Mouse (Mus musculus) urinary bladder, postnatal 36 days (tissue): ENCODE data around the gene B4galt5.

Experiments used
- DNase-seq, 2 experiments: peaks; one replicate each; pipeline ENCODE4 v3.0.0; 2022; ENCODE audit warnings: low spot score in 2 of 2, mixed read lengths in 1 of 2

The B4galt5 gene

GRCm38 (mm10) chr2:167304651-167305381 lies 44.2 kb downstream of the B4galt5 start:
- DNase-seq, result no peak

- DNase-seq, result peak in 1 of 2 experiments; percentile 0
Observed at GRCm38 (mm10) chr2:167303806-167304205, 45.2 kb downstream of the B4galt5 start.

DNA sequence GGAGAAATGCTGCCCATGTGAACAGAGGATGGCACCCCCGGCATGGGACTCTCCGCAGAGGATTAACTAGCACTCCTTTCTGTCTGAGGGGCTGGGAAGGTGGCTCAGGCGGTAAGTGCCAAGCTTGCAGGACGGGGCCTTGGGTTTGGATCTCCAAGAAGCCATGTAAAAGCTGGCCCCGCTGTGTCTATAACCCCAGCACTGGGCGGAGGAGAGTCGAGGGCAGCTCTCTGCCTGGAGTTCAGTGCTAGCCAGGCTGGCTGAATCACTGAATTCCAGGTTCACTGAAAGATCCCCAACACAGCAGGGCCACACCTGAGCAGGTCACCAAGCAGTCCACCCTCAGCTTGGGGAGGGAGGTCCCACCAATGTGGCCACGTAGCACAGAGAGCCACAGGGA lies 45.8 kb downstream of the B4galt5 start:
- no peak for DNase-seq

- no peak for DNase-seq
Observed at GRCm38 (mm10) chr2:167302641-167303040, 46.3 kb downstream of the B4galt5 start.

GRCm38 (mm10) chr2:167302031-167302430 lies 47.0 kb downstream of the B4galt5 start:
- peak in 1 of 2 experiments; percentile 0 for DNase-seq

- peak in 1 of 2 experiments; percentile 0 for DNase-seq
Observed at GRCm38 (mm10) chr2:167301601-167302000, 47.4 kb downstream of the B4galt5 start.

- DNase-seq, result peak in 1 of 2 experiments; percentile 0
Observed at GRCm38 (mm10) chr2:167300943-167301497, 48.0 kb downstream of the B4galt5 start.

- DNase-seq, result peak in 1 of 2 experiments; percentile 3
Observed at GRCm38 (mm10) chr2:167299861-167300667, 48.9 kb downstream of the B4galt5 start.

DNA sequence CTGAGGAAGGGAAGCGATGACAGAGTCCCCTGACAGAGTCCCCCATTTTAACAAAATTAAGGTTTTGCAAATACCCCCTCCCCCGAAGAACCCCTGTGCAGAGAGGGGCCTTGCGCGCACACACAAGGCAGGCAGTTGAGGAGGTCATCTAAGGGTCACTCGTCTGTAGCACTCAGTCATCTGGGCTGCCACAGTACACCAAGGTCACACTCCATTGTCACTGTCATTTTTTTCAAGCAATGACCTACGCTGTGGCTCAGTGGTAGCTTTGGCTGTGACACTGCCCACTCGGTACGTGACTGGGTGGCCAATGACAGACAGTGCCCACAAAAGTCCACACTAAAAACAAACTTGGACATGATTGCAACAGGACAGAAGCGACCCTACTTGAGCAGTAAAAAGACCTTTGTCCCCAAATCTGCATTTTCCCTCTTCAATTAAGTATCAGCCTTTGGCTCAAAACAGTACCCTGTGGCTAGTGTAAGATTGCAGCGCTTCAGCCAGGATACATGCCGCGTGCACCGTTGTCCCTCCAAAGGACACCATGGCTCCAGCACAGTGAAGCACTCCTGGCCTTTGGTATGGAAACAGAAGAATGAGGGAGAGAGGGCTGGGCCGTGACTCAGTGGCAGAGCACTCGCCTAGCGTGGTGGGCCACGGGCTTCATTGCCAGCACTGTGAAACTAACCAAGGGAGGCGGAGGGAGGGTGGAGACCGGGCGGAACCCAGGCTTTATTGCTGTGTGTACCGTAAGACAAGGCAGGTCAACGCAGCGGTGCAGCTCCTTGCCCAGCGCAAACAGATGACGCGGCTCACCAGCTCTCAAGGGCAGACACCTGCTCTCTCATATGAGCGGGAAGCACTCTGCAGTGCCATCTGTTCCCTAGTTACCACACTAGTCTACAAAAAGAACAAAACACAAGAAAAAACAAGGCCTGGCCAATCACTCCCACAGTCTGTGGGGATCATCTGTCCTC lies 50.0 kb downstream of the B4galt5 start:
- peak in 1 of 2 experiments; percentile 2 for DNase-seq

DNA sequence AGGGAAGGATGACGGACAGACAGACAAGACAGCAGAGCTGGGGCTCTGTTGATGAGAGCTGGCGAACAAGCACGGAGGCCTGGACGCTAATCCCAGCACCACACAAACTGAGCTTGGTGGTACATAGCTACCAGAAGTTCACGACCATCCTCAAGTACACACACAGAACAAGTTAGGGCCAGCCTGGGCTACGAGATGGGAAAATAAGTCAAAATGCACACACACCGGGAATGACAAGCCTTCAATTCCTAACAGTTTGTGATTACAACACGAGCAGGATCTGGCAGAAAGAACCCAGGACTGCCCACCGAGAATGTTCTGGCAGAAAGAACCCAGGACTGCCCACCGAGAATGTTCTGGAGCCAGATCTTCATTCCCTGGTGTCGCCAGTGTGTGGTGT lies 51.0 kb downstream of the B4galt5 start:
- DNase-seq, result no peak

- no peak for DNase-seq
Observed at GRCm38 (mm10) chr2:167294926-167295325, 54.1 kb downstream of the B4galt5 start.

DNA sequence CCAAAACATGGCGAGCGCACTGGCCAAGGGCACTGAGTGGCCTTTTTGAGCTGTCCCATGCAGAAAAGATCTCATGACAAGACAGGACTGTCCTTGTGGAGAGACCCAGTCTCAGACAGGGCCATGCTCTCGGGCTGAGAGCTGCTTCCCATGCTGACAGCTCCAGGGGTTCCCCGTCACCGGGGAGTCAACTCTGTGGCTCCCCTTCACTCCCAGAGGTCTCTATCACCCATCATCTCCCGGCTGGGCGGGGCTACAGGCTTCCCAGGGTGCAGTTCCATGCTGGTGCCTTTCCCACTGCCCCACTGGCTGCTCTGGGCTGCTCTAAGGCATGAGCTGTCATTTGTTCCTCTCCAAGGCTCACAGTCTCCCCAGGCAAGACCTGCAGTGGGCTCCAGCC lies 54.8 kb downstream of the B4galt5 start:
- DNase-seq, result peak in 1 of 2 experiments; percentile 0

DNA sequence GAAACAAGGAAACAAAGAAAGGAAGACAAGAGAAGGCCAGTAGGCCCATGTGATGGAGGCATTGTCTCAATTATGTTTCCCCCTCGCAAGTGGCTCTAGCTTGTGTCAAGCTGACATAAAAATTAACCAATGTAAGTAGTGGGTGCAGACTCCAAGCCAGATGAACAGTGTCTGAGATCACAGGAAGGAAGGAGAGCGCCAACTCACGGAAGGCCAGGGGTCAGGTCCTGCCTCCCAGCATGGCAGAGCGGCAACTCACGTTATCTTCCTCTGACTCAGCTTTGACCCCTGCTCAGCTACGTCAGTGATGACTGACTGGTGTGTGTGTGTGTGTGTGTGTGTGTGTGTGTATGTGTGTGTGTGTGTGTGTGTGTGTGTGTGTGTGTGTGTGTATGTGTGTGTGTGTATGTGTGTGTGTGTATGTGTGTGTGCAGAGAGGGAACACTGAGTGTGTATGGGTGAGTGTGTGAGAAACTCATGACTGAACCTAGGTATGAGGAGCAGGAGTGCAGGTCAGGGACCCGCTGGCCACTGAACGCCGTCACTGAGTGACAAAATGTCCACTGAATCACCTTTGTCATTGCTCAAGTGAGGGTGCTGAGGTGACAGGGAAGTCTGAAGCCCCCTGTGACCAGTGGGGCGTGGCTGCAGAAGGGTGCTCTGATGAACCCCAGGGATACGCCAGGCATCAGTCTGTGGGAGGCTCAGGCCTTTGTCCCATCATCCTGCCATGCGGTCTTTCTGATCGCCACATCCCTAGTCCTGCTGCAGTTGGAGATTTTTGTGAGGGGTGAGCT lies 55.5 kb downstream of the B4galt5 start:
- DNase-seq, result peak in 1 of 2 experiments; percentile 3

GRCm38 (mm10) chr2:167292854-167293253 lies 56.1 kb downstream of the B4galt5 start:
- peak in 1 of 2 experiments; percentile 5 for DNase-seq

DNA sequence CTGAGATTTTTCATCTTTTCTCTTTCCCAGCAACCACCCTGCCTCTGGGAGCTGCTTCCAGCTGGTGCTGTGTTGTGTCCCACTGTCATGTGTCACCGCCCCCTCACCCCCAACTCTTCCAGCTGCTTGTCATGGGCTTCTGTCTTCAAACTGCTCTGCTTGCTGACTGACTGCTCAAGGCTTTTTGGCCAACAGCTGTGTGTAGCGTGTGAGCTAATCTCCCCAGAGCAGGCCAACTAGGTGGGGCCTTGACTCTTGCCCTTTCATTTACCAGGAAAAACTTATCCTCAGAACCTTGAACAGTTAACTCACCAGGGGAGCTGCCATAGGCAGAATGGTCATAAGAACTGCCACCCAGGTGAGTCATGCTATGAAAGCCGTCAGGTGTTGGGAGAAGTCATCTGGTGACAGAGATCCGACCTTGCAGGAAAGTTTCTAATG lies 56.8 kb downstream of the B4galt5 start:
- no peak for DNase-seq

DNA sequence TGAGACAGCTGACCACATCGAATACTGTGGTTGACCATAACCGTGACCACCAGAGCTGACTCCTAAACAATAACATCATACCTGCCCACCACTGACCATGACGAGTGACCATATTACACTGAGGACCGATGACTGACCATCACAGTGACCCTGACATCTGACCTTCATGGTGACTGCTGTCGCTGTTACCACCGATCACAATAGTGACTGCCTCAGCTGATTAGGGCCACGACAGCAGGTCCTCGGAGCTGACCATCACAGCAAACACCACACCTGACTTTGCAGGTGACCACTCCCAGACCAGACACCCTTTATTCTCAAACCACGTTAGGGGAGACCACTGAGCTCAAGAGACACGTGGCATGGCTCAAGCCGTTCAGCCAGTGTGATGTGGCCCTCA lies 57.3 kb downstream of the B4galt5 start:
- DNase-seq, result peak in 1 of 2 experiments; percentile 0

DNA sequence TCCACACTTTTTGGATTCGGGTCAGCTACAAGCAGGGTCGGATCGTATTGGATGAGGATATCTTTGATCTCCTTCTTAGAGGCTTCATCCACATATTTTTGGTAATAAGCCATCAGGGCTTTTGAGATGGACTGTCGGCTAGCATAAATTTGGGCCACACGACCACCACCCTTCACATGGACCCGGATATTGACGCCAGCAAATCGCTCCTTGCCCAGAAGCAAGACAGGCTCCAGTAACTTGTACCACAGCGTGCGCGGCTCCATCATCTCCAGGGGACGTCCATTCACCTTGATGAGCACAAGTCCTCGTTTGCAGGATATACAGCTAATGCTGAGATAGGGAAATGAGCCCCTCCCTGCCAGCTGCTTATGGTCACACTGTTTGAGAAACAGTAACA lies 67.5 kb downstream of the B4galt5 start:
- DNase-seq, result peak in 1 of 2 experiments; percentile 0

DNA sequence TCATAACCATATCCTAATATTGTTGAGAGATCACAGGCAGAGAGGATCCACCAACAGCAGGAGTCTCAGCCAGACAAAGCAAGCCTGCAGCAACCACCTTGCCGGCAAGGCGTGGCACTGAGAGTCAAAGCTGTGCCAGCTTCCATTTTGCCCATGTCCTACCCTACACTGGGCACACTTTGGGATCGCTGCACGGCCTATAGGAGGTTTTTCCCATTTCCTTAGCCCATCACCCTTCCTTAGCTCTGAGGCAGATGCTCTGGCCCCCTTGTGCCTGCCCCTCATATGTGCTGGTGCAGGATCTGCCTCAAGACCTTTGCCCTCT lies 68.0 kb downstream of the B4galt5 start:
- no peak for DNase-seq

DNA sequence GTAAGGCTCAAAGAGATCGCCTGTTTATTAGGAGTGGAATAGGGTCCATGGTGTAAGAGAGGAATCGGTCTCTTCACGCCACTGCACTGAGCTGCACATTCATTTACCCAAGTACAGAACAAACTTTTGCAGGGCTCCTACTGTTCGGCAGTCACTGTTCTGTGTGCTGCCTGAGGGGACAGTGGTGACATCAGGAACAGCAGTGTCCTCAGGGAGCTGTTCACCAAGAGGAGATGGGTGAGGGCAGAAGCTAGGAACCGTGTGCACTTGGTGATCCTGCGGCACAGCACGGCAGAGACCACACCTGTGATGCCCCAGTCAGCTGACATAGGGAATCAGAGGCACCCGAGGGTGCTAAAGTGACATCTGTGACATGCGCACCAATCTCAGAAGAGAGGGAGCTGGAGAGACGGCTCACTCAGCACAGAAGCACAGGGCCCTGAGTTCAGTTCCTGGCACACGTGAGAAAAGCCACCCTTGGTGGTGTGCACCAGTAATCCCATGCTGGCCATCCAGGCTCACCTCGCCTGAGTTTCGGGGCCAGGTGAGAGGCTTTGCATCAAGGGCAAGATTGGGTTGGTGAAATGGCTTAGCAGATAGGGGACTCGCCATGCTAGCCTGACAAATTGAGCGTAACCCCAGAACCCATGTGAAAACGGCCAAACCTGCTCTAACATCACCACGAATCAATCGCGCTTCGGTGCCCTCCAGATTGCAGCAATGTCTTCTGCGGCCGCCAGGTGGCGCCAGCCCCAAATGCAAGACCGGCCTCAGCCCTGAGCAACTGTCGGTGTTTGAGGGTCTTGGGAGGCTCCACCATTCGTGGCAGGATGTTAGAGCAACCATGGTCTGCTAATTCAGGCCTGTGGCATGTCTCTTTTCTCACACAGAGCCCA lies 68.6 kb downstream of the B4galt5 start:
- DNase-seq, result peak; percentile 66 to 70
